Mouse (Mus musculus) kidney, postnatal 0 days (tissue): ENCODE data around the gene 1700042G07Rik. TPM values are rescaled to one million over a fixed set of nuclear protein-coding genes. Genes with fewer than 3 reads are reported as not detected.

ENCODE experiments used
- ATAC-seq: fragments of 200-750 bp; cut with Nextera tagmentation; replicated peaks from 2 replicates; pipeline ENCODE4 v1.8.0; 2017; ENCODE audit warnings: low read depth, moderate number of reproducible peaks, moderate TSS enrichment, moderate library complexity; ENCODE audit not compliant: low FRiP score
- DNase-seq: peaks from one replicate; pipeline ENCODE4 v3.0.0-alpha.2; 2016; ENCODE audit warnings: low spot score
- H3K27ac ChIP-seq: fragments of 300-500 bp; sonication (generic); 2 replicates; pipeline ENCODE4 v1.5.1; 2014; ENCODE audit warnings: mild to moderate bottlenecking
- H3K27me3 ChIP-seq: fragments of 300-500 bp; sonication (generic); 2 replicates; pipeline ENCODE4 v1.6.1; 2014; ENCODE audit warnings: low read length, mixed read lengths; ENCODE audit not compliant: insufficient read depth
- H3K36me3 ChIP-seq: fragments of 300-500 bp; sonication (generic); 2 replicates; pipeline ENCODE4 v1.6.1; 2014; ENCODE audit warnings: low read length, mixed read lengths; ENCODE audit not compliant: insufficient read depth
- H3K4me1 ChIP-seq: fragments of 300-500 bp; sonication (generic); replicated peaks from 2 replicates; pipeline ENCODE4 v1.6.1; 2014; ENCODE audit warnings: antibody characterized with exemption, low read length, mixed read lengths; ENCODE audit not compliant: insufficient read depth
- H3K4me2 ChIP-seq: fragments of 300-500 bp; sonication (generic); 2 replicates; pipeline ENCODE4 v1.6.1; 2014; ENCODE audit warnings: mild to moderate bottlenecking, low read length, moderate library complexity, mixed read lengths
- H3K4me3 ChIP-seq: fragments of 300-500 bp; sonication (generic); replicated peaks from 2 replicates; pipeline ENCODE4 v1.5.1; 2014; ENCODE audit warnings: low read depth, low read length
- H3K9ac ChIP-seq: fragments of 300-500 bp; sonication (generic); 2 replicates; pipeline ENCODE4 v1.6.1; 2014; ENCODE audit warnings: low read depth, low read length
- H3K9me3 ChIP-seq: fragments of 300-500 bp; sonication (generic); replicated peaks from 2 replicates; pipeline ENCODE4 v1.6.1; 2016; ENCODE audit warnings: low read length, inconsistent platforms, mixed read lengths
- CTCF ChIP-seq: IDR thresholded peaks from 2 replicates; pipeline ENCODE4 v1.5.1; 2016; ENCODE audit warnings: antibody characterized with exemption, low read depth, mild to moderate bottlenecking, moderate library complexity
- WGBS: fragments of 180-500 bp; shearing (Covaris S2); extraction: QIAGEN DNeasy Blood & Tissue Kit; methylation state at CpG from one replicate; pipeline ENCODE4 v1.1.7; 2014; 5-methylcytosine and 5-hydroxymethylcytosine counted together
- polyA plus RNA-seq: library from polyadenylated mRNA; unstranded; fragments of >200 nt; fragmentation: Nextera tagmentation; extraction: Ambion mirVana; gene quantifications from 2 replicates; pipeline ENCODE4 v1.2.1, GENCODE M21; 2015

The 1700042G07Rik gene
- polyA plus RNA-seq, 1 experiment from 2014 or later, result not detected

- Histone ChIP-seq H3K36me3 (no peaks in the 10 kb centered on the region), H3K9ac (no peak overlapping the region), H3K4me2 (no peak overlapping the region), H3K27ac (no peak overlapping the region), H3K4me1 (no peaks in the 10 kb centered on the region), H3K9me3 (no peaks in the 10 kb centered on the region), H3K4me3 (no peak overlapping the region), H3K27me3 (no peaks in the 10 kb centered on the region)
- WGBS, result 71% methylated on average over 9 of the region's 9 CpGs
- DNase-seq (no peak), ATAC-seq (no peak)
- no peak for TF ChIP-seq CTCF
Observed at GRCm38 (mm10) chr4:116193583-116194383, 20.6 kb downstream of the 1700042G07Rik start.

GRCm38 (mm10) chr4:116198422-116198821 is 25.2 kb downstream of the 1700042G07Rik start:
- WGBS, result 77% methylated on average over 2 of the region's 2 CpGs
- H3K4me2 ChIP-seq, result no peak overlapping the region
- no peaks in the 10 kb centered on the region for H3K4me1 ChIP-seq
- H3K9me3 ChIP-seq, result no peaks in the 10 kb centered on the region
- DNase-seq (no peak), ATAC-seq (no peak)
- no peak overlapping the region for H3K27ac ChIP-seq
- H3K9ac ChIP-seq, result no peak overlapping the region
- no peak overlapping the region for H3K4me3 ChIP-seq
- H3K36me3 ChIP-seq, result no peaks in the 10 kb centered on the region
- H3K27me3 ChIP-seq, result no peaks in the 10 kb centered on the region
- peak; percentile 48 for TF ChIP-seq CTCF

GRCm38 (mm10) chr4:116204422-116204821 is 31.2 kb downstream of the 1700042G07Rik start:
- 60% methylated on average over 3 of the region's 3 CpGs for WGBS
- H3K4me1 ChIP-seq, result no peaks in the 10 kb centered on the region
- DNase-seq, result no peak
- H3K36me3 ChIP-seq, result no peaks in the 10 kb centered on the region
- H3K4me3 ChIP-seq, result no peak overlapping the region
- TF ChIP-seq CTCF, result no peak
- H3K27ac ChIP-seq, result no peak overlapping the region
- H3K4me2 ChIP-seq, result no peak overlapping the region
- H3K9me3 ChIP-seq, result no peaks in the 10 kb centered on the region
- no peak for ATAC-seq
- H3K27me3 ChIP-seq, result no peaks in the 10 kb centered on the region
- no peak overlapping the region for H3K9ac ChIP-seq

DNA sequence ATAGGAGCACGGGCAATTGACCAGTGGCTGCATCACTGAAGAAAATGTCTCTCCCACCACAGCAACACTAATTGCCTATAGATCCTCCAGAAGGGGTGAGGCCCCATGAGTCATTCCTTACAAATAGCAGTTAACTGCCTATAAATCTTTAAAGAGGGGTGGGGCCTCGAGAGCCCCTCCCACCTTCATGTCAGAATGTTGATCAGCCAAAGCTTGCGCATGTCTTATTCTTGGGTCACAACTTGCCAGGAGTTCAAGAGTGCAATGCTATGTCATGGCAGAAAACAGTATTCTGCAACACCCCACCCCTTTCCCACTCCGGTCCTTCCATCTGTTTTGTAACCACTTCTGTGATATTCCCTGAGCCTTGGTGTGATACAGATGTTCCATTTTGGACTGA is 33.4 kb downstream of the 1700042G07Rik start:
- ATAC-seq (no peak), DNase-seq (no peak)
- Histone ChIP-seq H3K4me2 (no peak overlapping the region), H3K27ac (no peak overlapping the region), H3K27me3 (no peaks in the 10 kb centered on the region), H3K9ac (no peak overlapping the region), H3K4me3 (no peak overlapping the region), H3K36me3 (no peaks in the 10 kb centered on the region), H3K9me3 (no peaks in the 10 kb centered on the region), H3K4me1 (no peaks in the 10 kb centered on the region)
- TF ChIP-seq CTCF, result no peak
- 66% methylated on average over 4 of the region's 4 CpGs for whole genome bisulfite sequencing

- Histone ChIP-seq H3K4me3 (no peak overlapping the region), H3K9me3 (no peaks in the 10 kb centered on the region), H3K9ac (no peak overlapping the region), H3K4me2 (no peak overlapping the region), H3K36me3 (no peaks in the 10 kb centered on the region), H3K27ac (no peak overlapping the region), H3K27me3 (no peaks in the 10 kb centered on the region), H3K4me1 (no peaks in the 10 kb centered on the region)
- TF ChIP-seq CTCF, result no peak
- WGBS, result 78% methylated on average over 1 of the region's 1 CpGs
- DNase-seq, result no peak
- ATAC-seq, result no peak
Observed at GRCm38 (mm10) chr4:116208891-116209290, 35.7 kb downstream of the 1700042G07Rik start.

DNA sequence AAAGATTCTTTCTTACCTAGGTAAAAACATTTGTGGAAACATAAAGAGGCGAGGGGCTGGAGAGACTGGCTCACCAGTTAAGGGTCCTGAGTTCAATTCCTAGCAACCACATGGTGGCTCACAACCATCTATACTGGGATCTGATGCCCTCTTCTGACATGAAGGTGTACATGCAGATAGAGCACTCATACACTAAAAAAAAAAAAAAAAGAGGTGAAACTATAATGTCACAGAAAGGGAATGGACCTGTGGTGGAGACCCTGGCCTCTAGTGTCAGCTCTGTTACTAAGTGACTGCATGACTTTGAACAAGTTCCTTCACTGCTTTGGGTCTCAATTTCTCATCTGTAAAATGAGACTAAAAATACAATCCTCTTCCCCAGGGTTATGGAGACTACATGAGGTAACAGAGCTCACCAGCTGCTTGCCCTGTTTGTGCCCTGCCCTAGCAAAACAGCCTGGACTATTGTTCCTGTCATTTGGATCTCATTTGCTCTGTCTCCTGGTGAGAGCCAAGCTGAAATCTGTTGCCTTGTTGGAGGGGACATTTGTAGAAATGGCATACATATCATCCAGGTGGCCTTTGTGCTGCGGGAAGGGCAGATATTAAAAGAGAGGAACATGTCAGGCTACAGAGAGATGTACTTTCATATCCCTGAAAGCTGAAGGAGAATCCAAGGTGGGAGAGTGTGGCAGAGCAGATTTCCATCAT is 42.9 kb downstream of the 1700042G07Rik start:
- TF ChIP-seq CTCF, result peak; percentile 11; the same call in 1 of the 2 replicates
- 89% methylated on average over 2 of the region's 2 CpGs for WGBS

More for the DNA sequence above, 42.9 kb downstream of the 1700042G07Rik start:
- no peak overlapping the region for H3K27ac ChIP-seq
- DNase-seq (no peak), ATAC-seq (no peak)
- no peak overlapping the region for H3K4me2 ChIP-seq
- H3K36me3 ChIP-seq, result no peaks in the 10 kb centered on the region
- no peaks in the 10 kb centered on the region for H3K9me3 ChIP-seq
- no peak overlapping the region for H3K4me3 ChIP-seq
- no peaks in the 10 kb centered on the region for H3K27me3 ChIP-seq
- H3K9ac ChIP-seq, result no peak overlapping the region
- 0 out of 2 replicates have a peak, but pooled peaks cover 5% of the 10 kb centered on the region for H3K4me1 ChIP-seq
